Mouse (Mus musculus): ENCODE measurements at regions not wholly inside any gene's neighbourhood (a gene's known extent, or its start where the extent isn't known, plus 50 kb on each side); places are given as distances from the start of the nearest gene placed in this dataset.

DNA sequence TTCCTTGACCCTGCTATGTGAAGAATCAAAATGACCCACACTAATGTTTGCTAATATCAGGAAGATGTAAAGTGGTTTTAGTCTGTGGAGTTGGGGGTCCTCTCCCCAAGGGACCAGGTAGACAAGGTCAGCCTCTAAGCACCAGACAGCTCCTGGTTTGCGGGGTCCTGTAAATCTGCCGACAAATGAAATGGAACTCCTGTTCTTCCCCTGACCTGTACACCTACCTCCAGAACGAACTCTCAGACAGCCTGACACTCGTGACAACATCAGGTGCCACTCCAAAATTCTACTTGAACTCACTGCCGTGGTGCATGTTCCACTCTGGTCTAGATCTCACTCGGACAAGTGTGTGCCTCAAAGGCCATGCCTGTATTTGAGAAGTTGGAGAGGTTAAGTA is 121.8 kb upstream of the Cdkn3 start:
- no peak for DNase-seq (ENCODE audit: low spot score)

DNA sequence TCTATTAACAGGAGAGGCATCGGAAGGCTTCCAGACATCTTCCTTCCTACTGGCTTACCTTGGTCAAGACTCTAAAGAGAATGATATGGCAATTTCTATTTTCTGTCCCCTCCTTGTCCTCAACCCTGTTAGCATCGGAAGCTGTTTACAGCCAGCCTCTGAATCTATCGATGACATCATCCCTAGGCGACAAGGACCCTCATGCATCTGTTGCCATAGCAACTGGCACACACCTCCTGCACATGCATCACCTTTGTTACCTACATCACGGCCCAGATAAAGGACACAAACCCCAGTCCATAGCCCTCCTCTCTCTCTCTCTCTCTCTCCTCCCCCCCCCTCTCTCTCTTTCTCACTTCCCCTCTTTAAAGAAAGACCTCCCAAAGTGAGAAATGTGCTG is 123.1 kb upstream of the Cdkn3 start:
- DNase-seq (ENCODE audit: low spot score), result no peak

DNA sequence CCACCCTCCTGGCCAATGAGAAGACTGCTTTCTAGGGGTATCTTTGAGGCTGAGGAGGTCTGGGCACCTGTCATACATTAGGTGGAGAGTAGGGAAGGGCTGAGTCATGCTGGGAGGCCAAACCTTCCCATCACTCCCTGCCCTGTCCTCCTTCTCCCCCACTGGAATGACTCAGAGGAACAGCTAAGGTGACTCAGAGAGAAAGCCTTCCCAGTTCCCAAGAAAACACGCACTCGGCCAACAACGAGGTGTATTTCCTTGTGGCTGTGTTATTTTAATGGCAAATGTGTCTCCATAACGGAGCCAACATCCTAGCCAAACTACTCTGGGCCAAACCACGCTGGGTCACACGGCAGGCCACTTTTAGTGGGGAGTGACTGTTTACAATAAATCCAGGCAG is 124.0 kb upstream of the Cdkn3 start:
- DNase-seq (ENCODE audit: low spot score), result no peak

DNA sequence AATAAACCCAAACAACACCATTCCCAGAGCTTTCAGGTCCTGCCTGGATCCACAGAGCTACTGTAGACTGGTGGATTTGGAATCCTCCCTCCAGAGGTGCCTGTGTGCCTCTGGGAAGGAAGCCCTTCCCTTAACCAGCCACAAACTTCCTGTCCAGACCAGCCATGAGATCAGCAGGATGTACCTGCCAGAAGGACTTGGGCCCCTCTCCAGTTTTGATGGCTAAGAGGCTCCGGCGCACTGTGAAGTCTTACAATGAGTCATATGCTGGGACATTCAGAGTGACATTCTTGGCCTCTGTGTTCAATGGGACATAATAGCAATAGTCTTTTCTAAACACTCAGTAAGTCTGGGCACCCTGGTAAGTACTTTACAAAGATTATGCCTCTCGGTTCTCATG is 125.0 kb upstream of the Cdkn3 start:
- no peak for DNase-seq (ENCODE audit: low spot score)

DNA sequence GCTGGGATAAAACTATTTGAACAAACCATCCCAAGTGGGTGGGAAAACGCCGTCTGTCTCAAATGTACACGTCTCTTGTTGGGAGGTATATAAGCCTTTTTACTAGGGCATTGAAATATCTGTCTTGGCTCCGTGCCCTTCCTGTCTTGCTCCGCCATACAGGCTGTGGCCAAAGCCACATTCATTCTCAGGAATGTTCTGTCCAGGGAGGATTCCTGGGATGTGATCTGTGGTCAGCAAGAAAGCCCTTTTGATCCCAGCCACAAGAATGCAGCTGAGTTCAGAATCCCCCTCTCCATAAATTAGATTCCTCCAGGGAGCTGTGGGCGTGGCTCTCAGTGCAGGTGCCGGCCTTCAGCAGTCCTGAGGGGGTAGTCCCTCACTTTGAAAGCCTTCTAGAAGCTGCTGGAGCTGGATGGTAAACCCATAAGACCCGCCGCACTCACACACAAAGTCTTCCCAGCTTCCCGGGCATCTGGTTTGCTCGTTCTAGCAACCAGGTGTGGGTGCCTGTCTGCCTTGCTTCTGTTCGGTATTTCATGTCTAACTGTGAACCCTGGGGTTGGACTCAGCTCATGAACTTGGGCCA is 125.6 kb upstream of the Cdkn3 start:
- no peak for DNase-seq (ENCODE audit: low spot score)

DNA sequence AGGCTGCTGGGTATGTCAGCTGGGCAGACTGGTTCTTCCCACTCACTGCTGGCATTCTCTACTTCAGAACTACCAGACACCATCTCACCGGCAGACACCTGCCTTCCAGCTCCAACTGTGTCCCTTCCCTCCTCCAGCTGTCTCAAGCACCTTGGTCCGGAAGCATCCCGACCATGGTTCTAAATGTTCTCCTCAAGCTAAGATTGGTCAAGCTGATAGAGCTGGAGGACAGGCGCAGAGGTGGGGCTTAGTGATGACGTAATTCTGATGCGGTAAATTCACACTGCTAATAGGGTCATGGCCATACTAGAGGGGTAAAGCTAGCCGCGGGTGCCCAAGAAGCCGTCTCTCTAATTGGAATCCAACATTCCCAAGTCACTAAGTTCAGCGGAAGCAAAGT is 126.1 kb upstream of the Cdkn3 start:
- no peak for DNase-seq (ENCODE audit: low spot score)

DNA sequence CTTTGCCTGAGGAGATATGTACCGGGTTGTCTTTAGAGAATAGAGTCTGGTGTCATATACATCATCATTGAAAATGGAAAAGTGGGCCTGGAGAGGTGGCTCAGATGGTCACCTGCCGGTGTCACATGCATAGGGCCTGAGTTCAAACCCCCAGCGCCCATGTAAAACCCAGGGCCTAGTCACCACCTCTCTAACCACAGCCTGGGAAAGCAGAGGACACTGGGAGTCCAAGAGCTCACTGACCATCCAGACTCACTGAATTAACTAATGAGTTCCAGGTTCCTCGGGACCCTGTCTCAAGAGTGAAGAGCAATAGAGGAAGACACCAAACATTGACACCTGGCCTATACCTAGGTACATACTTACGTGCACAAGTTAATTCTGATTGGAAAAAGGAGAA is 132.7 kb upstream of the Cdkn3 start:
- DNase-seq (ENCODE audit: low spot score), result no peak

DNA sequence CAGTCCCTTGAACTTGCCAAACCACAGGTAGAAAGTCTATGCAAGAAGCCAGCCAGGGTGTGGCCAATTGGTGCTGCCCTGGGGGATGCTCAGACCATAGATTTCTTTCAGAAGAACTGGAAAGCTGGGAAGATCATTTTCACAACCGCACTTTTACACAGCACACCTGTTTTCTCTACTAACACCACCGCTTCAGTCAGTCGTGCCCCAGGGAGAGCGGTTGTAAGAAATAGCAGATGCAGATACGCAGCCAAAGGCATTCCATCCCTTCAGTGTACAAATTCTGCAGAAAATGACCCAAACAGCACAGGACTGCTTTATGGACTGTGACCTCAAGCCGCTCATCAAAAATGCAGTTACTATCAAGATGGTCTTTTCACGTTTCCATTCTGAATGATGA is 134.6 kb upstream of the Cdkn3 start:
- DNase-seq (ENCODE audit: low spot score), result no peak

DNA sequence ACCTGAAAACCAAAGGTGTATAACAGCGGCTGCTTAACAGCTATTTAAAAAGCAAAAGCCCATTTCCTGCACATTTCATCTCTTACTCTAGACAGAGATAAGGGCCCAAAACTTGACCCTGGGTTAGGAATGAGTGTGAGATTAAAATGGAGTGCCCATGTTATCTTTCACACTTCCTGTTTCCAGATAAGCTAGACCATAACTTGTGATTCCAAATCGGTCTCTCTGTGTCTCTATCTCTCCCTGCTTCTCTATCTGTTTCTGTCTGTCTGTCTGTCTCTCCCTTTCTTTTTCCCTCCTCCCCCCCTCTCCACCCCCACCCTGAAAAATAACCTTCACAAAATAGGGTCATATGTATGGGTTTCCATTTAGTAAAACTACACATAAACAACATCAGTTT is 136.7 kb upstream of the Cdkn3 start:
- no peak for DNase-seq (ENCODE audit: low spot score)

DNA sequence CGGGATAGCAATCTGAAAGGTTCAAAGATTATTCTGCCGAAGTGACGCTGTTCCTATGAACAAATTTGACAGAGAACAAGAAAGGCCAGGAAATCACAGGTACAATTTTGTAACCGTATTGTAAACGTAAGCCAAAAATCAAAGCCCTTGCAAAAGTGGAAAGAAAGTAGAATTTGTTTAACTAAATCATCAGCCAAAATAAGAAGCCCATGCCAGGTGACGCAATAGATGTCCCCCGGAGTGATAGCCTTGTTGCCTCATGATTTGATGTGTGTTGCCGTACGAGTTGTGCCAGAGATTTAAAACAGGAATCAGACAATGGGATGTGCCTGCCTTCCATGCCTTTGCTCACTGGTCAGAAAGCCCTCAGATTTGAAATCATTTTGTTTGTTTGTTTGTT is 144.3 kb upstream of the Cdkn3 start:
- DNase-seq (ENCODE audit: low spot score), result no peak

DNA sequence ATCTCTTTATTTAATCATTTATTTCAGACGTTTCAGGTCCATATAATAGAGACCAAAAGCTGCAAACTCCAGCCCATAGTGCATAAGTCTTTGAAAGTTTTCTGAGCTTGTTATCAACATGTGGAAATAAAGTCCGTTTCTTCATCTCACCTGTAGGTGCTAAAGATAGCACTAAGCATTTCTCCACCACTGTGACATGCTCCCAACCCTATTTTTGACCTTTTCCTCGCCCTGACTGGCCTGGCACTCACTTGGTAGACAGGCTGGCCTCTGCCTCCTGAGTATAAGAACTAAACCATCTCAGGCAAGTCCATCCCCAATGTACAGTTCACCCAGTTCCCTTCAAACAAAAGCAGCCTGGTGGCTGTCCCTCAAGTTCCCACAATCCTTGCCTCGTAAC is 145.4 kb upstream of the Cdkn3 start:
- no peak for DNase-seq (ENCODE audit: low spot score)

DNA sequence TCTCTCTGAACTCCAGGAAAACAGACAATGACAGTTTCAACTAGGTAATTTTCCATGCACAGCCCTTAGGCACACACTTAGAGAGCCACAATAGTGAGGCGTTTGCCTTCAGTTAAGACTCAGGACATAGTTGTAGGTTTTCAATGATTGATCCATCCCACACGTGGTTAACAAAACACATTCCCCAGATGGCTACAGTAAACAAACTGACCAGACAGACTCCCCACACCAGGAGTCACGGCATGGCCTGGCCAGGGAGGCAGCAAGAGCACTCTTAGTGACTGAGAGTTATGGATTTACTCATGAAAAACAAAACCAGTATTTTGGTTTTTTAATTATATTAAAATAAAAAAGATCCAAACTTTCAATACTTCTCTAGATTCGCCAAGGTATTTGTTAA is 146.6 kb upstream of the Cdkn3 start:
- DNase-seq (ENCODE audit: low spot score), result no peak

DNA sequence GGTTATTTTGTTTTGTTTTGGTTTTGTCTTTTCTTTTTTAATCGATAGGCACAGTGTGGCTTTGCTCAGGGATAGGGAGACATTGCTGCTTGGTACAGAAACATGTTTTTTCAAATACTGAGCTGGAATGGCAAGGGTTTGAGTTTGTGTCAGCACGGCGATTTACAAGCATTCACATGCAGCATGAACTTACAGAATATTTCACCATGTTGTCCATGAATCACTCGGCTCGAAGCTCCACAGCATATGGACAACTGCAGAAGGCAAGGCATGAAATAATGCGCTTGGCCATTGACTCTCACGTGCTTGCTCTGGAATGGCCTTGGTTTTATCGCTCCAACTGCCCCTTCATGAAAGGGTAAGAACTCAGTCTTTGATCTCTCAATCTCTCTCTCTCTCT is 147.1 kb upstream of the Cdkn3 start:
- DNase-seq (ENCODE audit: low spot score), result no peak

DNA sequence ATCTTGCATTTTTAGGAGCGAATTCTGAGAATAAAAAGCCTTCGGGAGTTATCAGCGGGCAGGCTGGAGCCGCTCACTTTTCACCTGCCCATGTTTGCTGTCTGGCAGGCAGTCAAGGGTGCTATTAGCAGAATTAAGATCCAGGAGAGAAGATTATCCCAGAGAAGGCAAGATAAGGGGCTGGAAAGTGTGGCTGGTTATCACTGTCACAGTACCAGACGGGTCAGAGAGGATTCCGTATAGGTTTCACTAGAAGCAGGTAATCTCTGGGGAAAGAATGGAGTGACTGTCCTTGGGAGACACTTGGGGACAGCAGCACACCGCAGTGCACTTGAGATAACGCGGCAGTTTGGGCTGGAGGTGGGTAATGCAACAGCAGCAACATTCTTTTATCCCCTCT is 147.8 kb upstream of the Cdkn3 start:
- DNase-seq (ENCODE audit: low spot score), result no peak

DNA sequence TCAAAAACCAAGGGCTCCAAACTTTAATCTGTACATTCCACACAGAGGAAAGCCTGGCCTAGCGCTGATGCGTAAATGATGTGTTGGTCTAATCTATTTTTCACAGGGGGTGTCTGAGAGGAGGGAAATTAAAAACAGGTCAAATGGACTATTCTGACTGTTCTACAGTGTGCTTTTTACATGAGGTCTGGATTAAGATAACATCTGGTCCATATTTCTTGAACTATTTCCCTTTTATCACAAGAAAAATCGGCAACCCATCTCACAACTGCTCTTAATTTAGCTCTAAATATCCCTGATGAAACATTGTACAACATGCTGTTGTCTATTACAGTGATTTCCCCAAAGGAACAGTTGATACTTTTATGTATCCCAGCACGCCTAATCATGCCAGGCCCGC is 149.4 kb upstream of the Cdkn3 start:
- no peak for DNase-seq (ENCODE audit: low spot score)

DNA sequence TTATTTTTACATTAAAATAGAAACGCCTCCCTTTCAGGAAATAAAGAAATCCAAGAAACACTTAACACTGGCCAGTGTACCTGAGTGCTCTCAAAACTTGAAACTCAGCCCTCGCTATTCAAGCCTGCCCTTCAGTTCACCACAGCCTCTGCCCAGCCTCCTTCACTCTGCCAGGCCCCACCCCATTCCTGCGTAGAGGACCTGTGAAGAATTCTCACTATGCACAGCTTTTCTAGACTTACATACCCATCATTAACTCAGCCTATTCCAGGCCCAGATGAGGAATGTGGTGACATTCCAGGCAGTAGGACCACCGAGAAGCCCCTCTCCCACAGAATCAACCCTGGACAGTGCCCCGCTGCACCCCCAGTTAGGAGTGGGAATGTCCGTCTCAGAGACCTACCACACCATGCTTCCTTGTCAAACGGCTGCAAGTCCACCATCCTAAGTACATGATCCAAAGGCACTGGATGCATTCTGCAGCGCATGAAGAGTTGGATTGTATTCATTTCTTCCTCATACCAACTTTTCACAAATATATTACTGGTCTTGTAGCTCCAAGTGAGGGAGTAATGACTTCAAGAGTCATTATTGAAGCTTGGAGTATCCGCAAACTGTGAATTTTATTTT is 150.0 kb upstream of the Cdkn3 start:
- no peak for DNase-seq (ENCODE audit: low spot score)

DNA sequence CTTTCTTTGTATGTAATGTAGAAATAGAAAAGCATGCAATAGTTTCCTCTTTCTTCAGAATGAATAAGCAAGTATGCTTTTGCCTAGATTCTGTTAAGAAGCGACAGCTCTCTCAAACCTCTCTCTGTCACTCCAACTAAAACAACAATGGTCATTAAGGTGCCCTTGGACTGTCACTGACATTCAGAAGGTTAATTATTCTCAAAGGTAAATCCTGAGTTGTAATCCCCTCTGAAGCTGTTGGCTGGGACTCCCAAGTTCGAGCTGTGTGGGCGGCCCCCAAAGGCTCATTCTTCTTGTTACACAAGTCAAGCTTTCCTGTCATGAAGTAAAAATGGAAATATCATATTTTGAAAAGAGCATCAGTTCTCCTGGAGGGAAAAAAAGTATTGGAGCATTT is 153.6 kb upstream of the Cdkn3 start:
- no peak for DNase-seq (ENCODE audit: low spot score)

DNA sequence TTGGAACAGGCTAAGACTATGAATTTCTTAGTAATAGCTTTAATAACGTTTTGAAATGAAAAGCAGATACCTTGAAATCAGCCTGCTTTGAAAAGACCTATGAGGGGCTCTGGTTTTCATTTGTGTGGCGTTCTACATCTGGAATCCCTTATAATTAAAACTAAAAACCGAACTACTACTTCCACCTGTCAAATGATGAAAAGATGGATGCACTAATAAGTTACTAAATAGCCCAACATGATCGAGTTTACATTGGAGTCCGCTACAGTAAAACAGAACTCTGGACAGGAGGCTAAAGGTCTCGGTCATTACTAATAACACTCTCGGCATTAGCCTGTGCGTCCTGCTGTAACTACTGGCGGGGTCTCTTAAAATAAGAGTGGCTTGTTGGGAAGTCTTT is 154.3 kb upstream of the Cdkn3 start:
- no peak for DNase-seq (ENCODE audit: low spot score)

DNA sequence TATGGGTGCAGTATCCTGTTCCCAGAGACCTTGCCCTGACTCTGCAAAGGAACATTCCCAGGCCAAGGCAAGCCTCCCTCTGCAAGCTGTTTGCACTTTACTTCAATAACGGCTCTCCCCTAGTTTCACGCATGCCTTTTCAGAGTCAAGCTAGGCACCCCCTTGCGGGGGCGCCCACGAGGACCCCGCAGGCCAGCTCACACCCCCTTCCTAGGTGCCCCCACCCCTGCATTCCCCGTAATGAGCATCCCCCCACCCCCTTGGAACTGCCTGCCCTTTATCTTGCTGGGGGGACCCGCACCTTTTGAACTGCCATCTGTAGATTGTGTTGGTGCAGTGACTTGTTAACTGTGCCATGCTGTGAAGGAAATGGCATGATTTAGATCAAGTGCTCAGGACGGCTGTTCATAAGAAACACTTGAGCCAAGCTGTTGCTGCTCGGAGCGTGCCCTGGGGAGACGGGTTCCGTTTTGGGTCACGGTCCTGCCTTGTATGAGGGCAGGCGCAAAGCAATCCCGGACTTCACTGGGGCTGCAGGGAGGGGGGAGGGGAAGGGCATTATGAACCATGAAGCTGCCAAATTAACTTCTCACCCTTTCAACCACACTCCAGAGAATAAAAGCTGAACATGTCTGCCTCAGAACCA is 155.3 kb upstream of the Cdkn3 start:
- no peak for DNase-seq (ENCODE audit: low spot score)

DNA sequence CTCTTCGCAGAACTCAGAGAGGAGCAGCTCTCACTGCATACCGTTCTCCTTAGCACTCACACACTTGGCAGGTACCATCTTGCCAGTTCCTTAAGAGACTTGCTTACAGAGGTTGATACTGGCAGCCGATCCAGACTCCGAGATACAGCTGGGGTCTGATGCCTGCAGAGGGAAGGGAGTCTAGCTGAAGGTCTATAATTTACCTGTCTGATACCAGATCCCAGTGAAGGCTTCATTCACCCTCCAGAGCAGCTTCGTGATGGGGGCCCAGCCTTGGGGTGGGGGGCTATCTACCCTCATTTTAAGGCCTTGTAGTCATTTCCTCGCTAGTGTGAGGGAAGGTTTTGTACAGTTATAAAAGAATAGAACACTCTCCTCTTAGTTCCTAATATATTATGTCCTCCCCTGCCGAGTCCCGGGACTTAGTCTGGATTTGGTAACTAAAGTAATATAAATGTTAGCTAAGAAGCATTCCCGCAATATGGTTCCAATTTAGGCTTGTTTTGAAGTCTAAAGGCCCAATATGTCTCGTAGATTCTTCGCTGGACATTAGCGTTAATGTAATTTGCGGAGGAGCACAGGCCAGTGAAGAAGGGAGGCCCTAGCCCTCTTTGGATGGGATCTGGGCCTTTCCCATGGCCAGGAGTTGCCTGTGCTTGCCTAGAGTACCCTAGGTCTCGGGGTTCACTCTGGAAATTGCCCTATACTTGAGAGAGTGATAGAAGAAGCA is 156.0 kb upstream of the Cdkn3 start:
- no peak for DNase-seq (ENCODE audit: low spot score)

DNA sequence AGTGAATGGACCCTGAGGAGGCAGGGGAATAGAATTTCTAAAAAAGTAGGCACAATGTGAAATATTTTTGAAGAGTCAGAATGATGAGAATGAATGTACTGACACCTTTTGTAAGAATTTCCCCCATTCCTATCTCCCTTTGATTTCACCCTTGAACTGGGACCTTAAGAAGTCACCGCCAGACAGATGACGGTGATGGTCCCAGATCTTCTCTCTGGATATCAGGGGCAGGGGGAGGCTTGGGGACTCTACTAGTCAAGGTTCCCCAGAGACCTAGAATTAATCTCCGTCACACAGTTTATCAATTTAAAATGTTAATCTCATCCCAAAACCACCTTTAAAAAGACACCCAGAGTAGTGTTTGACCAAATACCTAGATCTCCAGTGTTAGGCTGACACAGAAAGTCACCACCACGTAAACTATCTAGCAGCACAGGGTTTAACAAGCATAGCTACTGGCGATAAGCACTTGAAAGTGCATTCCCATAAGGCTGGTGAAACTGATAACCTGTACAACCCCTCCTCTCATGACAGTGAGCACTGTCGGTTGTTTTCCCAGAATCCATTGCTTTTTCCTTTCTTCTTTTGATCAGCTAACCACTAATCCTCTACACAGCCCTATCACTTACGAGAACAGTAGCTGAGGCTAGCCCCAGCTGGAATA is 163.5 kb upstream of the Cdkn3 start:
- no peak for DNase-seq (ENCODE audit: low spot score)

DNA sequence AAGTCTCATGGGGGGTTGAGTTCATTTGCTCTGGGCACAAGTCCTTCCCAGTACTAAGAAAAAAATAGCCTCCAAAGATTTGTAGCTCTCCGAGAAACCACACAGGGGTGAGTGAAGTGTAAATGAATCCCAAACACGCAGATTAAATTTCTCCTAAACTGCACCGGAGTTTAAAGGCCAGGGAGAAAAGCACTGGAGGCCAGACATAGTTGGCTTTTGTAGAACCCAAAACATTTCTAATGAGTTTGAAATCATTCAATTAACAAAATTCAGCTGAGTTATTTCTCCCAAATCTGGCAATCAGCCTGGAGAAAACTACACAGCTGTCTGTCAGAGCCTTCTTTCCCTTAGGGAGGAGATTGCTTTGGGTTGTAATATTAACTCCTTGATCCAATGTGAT is 166.2 kb upstream of the Cdkn3 start:
- DNase-seq (ENCODE audit: low spot score), result no peak
